Mouse (Mus musculus): ENCODE measurements around the gene Kcnc1. TPM values are rescaled to one million over a fixed set of nuclear protein-coding genes. Genes with fewer than 3 reads are reported as not detected.

The Kcnc1 gene
- polyA plus RNA-seq, 1 experiment from 2014 or later = 23.9 TPM

DNA sequence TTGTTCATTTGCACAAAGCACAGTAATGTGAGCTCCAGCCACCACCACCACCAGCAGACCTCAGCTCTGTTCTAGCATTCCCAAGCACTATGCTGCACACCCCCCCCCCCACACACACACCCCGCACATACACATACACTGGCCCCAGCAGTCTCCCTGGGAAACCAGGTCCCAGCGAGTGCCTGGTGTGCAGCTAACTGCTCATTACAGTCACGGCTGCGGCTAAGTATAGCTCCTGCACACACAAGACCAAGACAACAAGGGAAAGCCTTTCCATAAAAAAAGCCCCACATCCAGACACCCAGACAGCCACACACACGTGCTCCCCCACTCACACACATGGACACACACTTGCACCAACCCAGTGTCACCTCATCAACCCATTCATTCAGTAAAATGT lies 16.5 kb downstream of the Kcnc1 start:
- 80% methylated on average over 5 of the region's 5 CpGs for WGBS
- H3K27me3 ChIP-seq = no peaks in the 10 kb centered on the region
- H3K27ac ChIP-seq (replicated peaks) = no peak overlapping the region
- H3K9ac ChIP-seq = no peak overlapping the region
- peaks cover 13% of the 10 kb centered on the region for H3K4me1 ChIP-seq (replicated peaks)
- no peak for ATAC-seq (ENCODE audit: low FRiP score, low read depth)
- H3K4me2 ChIP-seq = no peak overlapping the region
- H3K9me3 ChIP-seq = no peaks in the 10 kb centered on the region
- H3K4me3 ChIP-seq = no peak overlapping the region
- H3K36me3 ChIP-seq = no peaks in the 10 kb centered on the region

- no peak overlapping the region for H3K4me2 ChIP-seq
- H3K4me1 ChIP-seq (replicated peaks) = peaks cover 22% of the 10 kb centered on the region
- no peak overlapping the region for H3K27ac ChIP-seq (replicated peaks)
- no peak for ATAC-seq (ENCODE audit: low FRiP score, low read depth)
- H3K27me3 ChIP-seq = no peaks in the 10 kb centered on the region
- 72% methylated on average over 6 of the region's 6 CpGs for WGBS
- no peaks in the 10 kb centered on the region for H3K36me3 ChIP-seq
- H3K9me3 ChIP-seq = no peaks in the 10 kb centered on the region
- no peak overlapping the region for H3K9ac ChIP-seq
- no peak overlapping the region for H3K4me3 ChIP-seq
Measured at GRCm38 (mm10) chr7:46413959-46414725, 17.8 kb downstream of the Kcnc1 start.

- no peak for ATAC-seq (ENCODE audit: low FRiP score, low read depth)
- H3K9me3 ChIP-seq = no peaks in the 10 kb centered on the region
- H3K27ac ChIP-seq (replicated peaks) = no peak overlapping the region
- H3K36me3 ChIP-seq = no peaks in the 10 kb centered on the region
- no peak overlapping the region for H3K9ac ChIP-seq
- no peak overlapping the region for H3K4me3 ChIP-seq
- 69% methylated on average over 14 of the region's 14 CpGs for WGBS
- no peaks in the 10 kb centered on the region for H3K27me3 ChIP-seq
- H3K4me1 ChIP-seq (replicated peaks) = peaks cover 22% of the 10 kb centered on the region
- H3K4me2 ChIP-seq = no peak overlapping the region
Measured at GRCm38 (mm10) chr7:46415818-46416425, 19.6 kb downstream of the Kcnc1 start.

DNA sequence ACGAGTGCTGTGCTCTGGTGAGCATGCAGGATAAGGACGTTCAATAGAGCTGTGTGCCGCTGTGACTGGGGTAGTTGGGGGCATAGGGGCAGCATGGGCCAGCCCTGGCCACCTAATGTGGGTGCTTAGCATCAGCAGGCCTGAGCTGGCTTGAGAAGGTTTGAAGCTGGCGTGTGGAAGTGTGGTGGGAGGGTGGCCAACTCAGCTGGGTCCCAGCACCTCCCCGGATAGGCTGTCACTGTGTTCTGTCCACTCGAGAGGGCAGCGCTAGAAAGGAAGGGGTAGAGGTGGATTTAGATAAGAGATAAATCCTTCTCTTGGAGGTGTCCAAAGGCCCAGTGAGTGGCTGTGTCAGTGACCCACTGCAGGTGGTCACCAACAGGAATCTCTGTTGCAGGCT lies 21.2 kb downstream of the Kcnc1 start:
- WGBS = 77% methylated on average over 7 of the region's 7 CpGs
- Histone ChIP-seq H3K4me2 (no peak overlapping the region), H3K4me1 (replicated peaks) (peaks cover 34% of the 10 kb centered on the region), H3K9me3 (no peaks in the 10 kb centered on the region), H3K36me3 (no peaks in the 10 kb centered on the region), H3K4me3 (no peak overlapping the region), H3K9ac (no peak overlapping the region), H3K27ac (replicated peaks) (no peak overlapping the region), H3K27me3 (no peaks in the 10 kb centered on the region)
- no peak for ATAC-seq (ENCODE audit: low FRiP score, low read depth)

GRCm38 (mm10) chr7:46418102-46418622 lies 21.9 kb downstream of the Kcnc1 start:
- WGBS = 64% methylated on average over 16 of the region's 16 CpGs
- no peak overlapping the region for H3K4me2 ChIP-seq
- no peaks in the 10 kb centered on the region for H3K27me3 ChIP-seq
- no peak overlapping the region for H3K4me3 ChIP-seq
- H3K4me1 ChIP-seq (replicated peaks) = peaks cover 41% of the 10 kb centered on the region
- H3K36me3 ChIP-seq = no peaks in the 10 kb centered on the region
- no peak overlapping the region for H3K9ac ChIP-seq
- 0 out of 2 replicates have a peak, but pooled peaks have one; percentile 25 for ATAC-seq (ENCODE audit: low FRiP score, low read depth)
- no peaks in the 10 kb centered on the region for H3K9me3 ChIP-seq
- no peak overlapping the region for H3K27ac ChIP-seq (replicated peaks)

DNA sequence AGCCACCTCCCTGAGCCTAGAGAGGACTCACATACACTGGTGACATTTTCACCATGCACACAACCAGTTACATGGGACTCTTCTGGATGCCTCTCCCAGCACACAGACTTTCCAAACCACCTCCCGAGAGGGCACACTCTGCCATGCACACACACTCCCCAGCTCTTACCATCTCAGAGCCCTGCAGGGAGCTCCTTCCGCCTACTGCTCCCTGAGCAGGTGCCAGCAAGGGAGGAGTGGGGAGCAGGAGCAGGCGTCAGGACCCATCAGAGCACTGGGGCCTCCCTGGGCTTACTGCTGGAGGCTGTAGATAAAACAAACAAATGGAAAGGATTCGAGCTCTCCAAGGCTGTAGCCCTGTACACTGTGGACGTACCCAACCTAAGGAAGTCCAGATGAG lies 25.2 kb downstream of the Kcnc1 start:
- Histone ChIP-seq H3K9me3 (no peaks in the 10 kb centered on the region), H3K4me3 (no peak overlapping the region), H3K27ac (replicated peaks) (peak overlapping the region; percentile 72), H3K36me3 (no peaks in the 10 kb centered on the region), H3K4me2 (no peak overlapping the region), H3K9ac (no peak overlapping the region), H3K4me1 (replicated peaks) (peaks cover 56% of the 10 kb centered on the region), H3K27me3 (no peaks in the 10 kb centered on the region)
- no peak for ATAC-seq (ENCODE audit: low FRiP score, low read depth)
- 33% methylated on average over 5 of the region's 5 CpGs for WGBS

- Histone ChIP-seq H3K4me2 (peak overlapping the region; percentile 21), H3K36me3 (peaks cover 2% of the 10 kb centered on the region; the same call in 1 of the 2 replicates), H3K4me3 (no peak overlapping the region), H3K9me3 (no peaks in the 10 kb centered on the region), H3K4me1 (replicated peaks) (peaks cover 55% of the 10 kb centered on the region), H3K27ac (replicated peaks) (peak overlapping the region; percentile 72), H3K27me3 (no peaks in the 10 kb centered on the region), H3K9ac (no peak overlapping the region)
- WGBS = 22% methylated on average over 8 of the region's 8 CpGs
- ATAC-seq (ENCODE audit: low FRiP score, low read depth) = peak; percentile 39; the same call in 1 of the 2 replicates
Measured at GRCm38 (mm10) chr7:46422052-46422763, 25.9 kb downstream of the Kcnc1 start.

DNA sequence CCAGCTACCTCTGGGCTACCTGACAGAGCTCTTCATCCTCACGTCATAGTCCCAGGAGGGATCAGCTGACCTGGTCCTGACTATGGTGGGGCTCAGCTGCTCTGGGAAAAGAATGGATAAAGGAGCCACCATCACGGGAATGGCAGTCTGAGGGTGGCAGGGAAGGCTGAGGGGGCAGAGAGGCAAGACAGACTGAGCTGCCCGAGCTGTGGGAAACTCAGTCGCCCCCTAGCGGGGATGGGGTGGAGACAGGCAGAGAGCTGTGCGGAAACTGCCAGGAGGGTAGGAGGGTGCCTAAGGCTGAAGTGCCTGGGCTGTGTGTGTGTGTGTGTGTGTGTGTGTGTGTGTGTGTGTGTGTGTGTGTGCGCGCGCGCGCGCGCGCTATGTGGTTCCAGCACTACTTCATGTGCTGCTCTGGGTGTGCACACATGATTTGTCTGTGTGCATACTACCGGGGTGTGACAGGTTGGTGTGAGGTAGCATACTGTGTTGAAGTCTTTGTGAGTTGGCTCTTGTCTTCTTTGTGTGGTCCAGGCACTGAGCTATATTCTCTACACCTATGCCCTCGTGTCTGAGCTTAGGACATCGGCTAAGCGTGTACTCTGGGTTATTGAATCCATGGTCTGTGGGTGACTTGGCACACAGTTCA lies 26.6 kb downstream of the Kcnc1 start:
- peak; percentile 51 for ATAC-seq (ENCODE audit: low FRiP score, low read depth)
- H3K9ac ChIP-seq = no peak overlapping the region
- H3K36me3 ChIP-seq = peaks cover 9% of the 10 kb centered on the region; the same call in 1 of the 2 replicates
- H3K27ac ChIP-seq (replicated peaks) = peak overlapping the region; percentile 58
- WGBS = 53% methylated on average over 18 of the region's 18 CpGs
- no peak overlapping the region for H3K4me3 ChIP-seq
- peak overlapping the region; percentile 21 for H3K4me2 ChIP-seq
- H3K4me1 ChIP-seq (replicated peaks) = peaks cover 55% of the 10 kb centered on the region
- H3K27me3 ChIP-seq = no peaks in the 10 kb centered on the region
- no peaks in the 10 kb centered on the region for H3K9me3 ChIP-seq

- no peak overlapping the region for H3K27ac ChIP-seq (replicated peaks)
- H3K9me3 ChIP-seq = no peaks in the 10 kb centered on the region
- no peak overlapping the region for H3K4me3 ChIP-seq
- ATAC-seq (ENCODE audit: low FRiP score, low read depth) = no peak
- no peak overlapping the region for H3K9ac ChIP-seq
- H3K36me3 ChIP-seq = peaks cover 15% of the 10 kb centered on the region; the same call in 1 of the 2 replicates
- peaks cover 46% of the 10 kb centered on the region for H3K4me1 ChIP-seq (replicated peaks)
- no peak overlapping the region for H3K4me2 ChIP-seq
- H3K27me3 ChIP-seq = no peaks in the 10 kb centered on the region
- 72% methylated on average over 3 of the region's 3 CpGs for WGBS
Measured at GRCm38 (mm10) chr7:46423951-46424350, 27.7 kb downstream of the Kcnc1 start.

DNA sequence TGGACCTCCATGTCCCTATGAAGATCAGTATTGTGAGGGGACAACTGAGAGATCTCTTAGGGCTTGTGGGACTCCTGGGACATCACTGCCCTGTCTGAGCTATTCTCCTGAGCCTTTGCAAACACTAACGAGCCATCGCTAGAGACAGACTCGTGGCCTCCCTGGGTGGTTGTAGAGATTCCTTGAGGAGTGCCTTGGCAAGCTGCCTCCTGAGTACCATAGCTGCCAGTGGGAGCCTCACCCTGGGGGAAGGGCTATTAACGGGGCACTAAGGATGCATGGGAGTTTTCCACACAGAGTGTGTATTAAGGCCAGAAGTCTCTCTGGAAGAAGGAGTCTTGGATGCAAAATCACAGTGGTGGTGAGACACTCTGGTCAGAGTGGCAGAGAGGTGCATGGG lies 28.7 kb downstream of the Kcnc1 start:
- no peak overlapping the region for H3K27ac ChIP-seq (replicated peaks)
- H3K4me1 ChIP-seq (replicated peaks) = peaks cover 46% of the 10 kb centered on the region
- no peak overlapping the region for H3K4me3 ChIP-seq
- H3K9ac ChIP-seq = no peak overlapping the region
- H3K9me3 ChIP-seq = no peaks in the 10 kb centered on the region
- H3K36me3 ChIP-seq = peaks cover 15% of the 10 kb centered on the region; the same call in 1 of the 2 replicates
- ATAC-seq (ENCODE audit: low FRiP score, low read depth) = no peak
- 49% methylated on average over 4 of the region's 4 CpGs for WGBS
- no peak overlapping the region for H3K4me2 ChIP-seq
- H3K27me3 ChIP-seq = no peaks in the 10 kb centered on the region

GRCm38 (mm10) chr7:46433874-46434273 lies 37.6 kb downstream of the Kcnc1 start:
- Histone ChIP-seq H3K27ac (replicated peaks) (peak overlapping the region; percentile 38; the same call in 1 of the 2 replicates), H3K4me1 (replicated peaks) (peaks cover 5% of the 10 kb centered on the region; the same call in 1 of the 2 replicates), H3K4me3 (no peak overlapping the region), H3K27me3 (no peaks in the 10 kb centered on the region), H3K4me2 (no peak overlapping the region), H3K36me3 (peaks cover 20% of the 10 kb centered on the region), H3K9ac (no peak overlapping the region), H3K9me3 (no peaks in the 10 kb centered on the region)
- WGBS = 21% methylated on average over 5 of the region's 5 CpGs
- ATAC-seq (ENCODE audit: low FRiP score, low read depth) = peak; percentile 55

Measured in hindbrain, embryonic 15.5 days (tissue).